Mouse (Mus musculus) urinary bladder, adult 18-20 months (tissue): Measurements from ENCODE around the gene Stx1b.
"Not testable (repeated sequence)": the region's sequence is repeated elsewhere in the genome, so short reads cannot be mapped to it uniquely, and the experiment has no call there.

Experiments used
- DNase-seq, 2 experiments: peaks; one replicate each; pipeline ENCODE4 v3.0.0; 2022; ENCODE audit warnings: low spot score in 2 of 2, mixed read lengths in 2 of 2

The Stx1b gene

GRCm38 (mm10) chr7:127776878-127777473 lies 47.4 kb downstream of the Stx1b start:
- DNase-seq: peak; percentile 91 to 97

- DNase-seq: peak; percentile 78 to 86
These were observed 47.9 kb downstream of the Stx1b start, which contains the start of gene Setd1a for GRCm38 (mm10) chr7:127776426-127776825. Setd1a (plus strand) TSS chr7:127776670.

GRCm38 (mm10) chr7:127775837-127776236 lies 48.5 kb downstream of the Stx1b start:
- DNase-seq: not testable (repeated sequence)

GRCm38 (mm10) chr7:127773664-127774384 lies 50.5 kb downstream of the Stx1b start:
- peak in 1 of 2 experiments; percentile 19 for DNase-seq

GRCm38 (mm10) chr7:127772557-127772956 lies 51.8 kb downstream of the Stx1b start:
- DNase-seq: no peak

GRCm38 (mm10) chr7:127772080-127772479 lies 52.3 kb downstream of the Stx1b start:
- DNase-seq: peak in 1 of 2 experiments; percentile 52

GRCm38 (mm10) chr7:127771262-127771661 lies 53.1 kb downstream of the Stx1b start:
- no peak for DNase-seq

GRCm38 (mm10) chr7:127770039-127770905 lies 54.1 kb downstream of the Stx1b start:
- no peak for DNase-seq

GRCm38 (mm10) chr7:127769651-127770038 lies 54.7 kb downstream of the Stx1b start, which contains the start of gene Orai3:
Orai3 (plus strand) TSS chr7:127769815.
- DNase-seq: peak; percentile 84 to 93

GRCm38 (mm10) chr7:127768997-127769593 lies 55.3 kb downstream of the Stx1b start:
- peak in 1 of 2 experiments; percentile 88 for DNase-seq

GRCm38 (mm10) chr7:127768346-127768996 lies 55.9 kb downstream of the Stx1b start:
- peak in 1 of 2 experiments; percentile 86 for DNase-seq

GRCm38 (mm10) chr7:127767671-127768345 lies 56.5 kb downstream of the Stx1b start:
- DNase-seq: no peak

- DNase-seq: no peak
These were observed 57.3 kb downstream of the Stx1b start for GRCm38 (mm10) chr7:127766851-127767609.

- no peak for DNase-seq
These were observed 58.6 kb downstream of the Stx1b start for GRCm38 (mm10) chr7:127765756-127766155.

GRCm38 (mm10) chr7:127763642-127764041 lies 60.7 kb downstream of the Stx1b start:
- DNase-seq: no peak

- DNase-seq: peak in 1 of 2 experiments; percentile 51
These were observed 63.3 kb downstream of the Stx1b start for GRCm38 (mm10) chr7:127761026-127761425.

GRCm38 (mm10) chr7:127760478-127760877 lies 63.9 kb downstream of the Stx1b start:
- DNase-seq: no peak

GRCm38 (mm10) chr7:127759716-127760115 lies 64.6 kb downstream of the Stx1b start:
- no peak for DNase-seq
